Mouse (Mus musculus): ENCODE data around the gene Akap14.

GRCm38 (mm10) chrX:37110881-37111193, 57.8 kb downstream of the Akap14 start:
- TF ChIP-seq CTCF (IDR thresholded peaks at IDR 0.05; ENCODE audit: low read depth, low read length) (no peak), TAL1 (conservative IDR thresholded peaks at IDR 0.05; ENCODE audit: low read depth, low read length) (no peak), POLR2AphosphoS5 (IDR thresholded peaks at IDR 0.05; ENCODE audit: insufficient replicate concordance, low read depth, low read length) (no peak)

All from G1E (cell line).